Comparison of ENCODE assay signal across 14 mouse cellular contexts in the genomic region with DNA sequence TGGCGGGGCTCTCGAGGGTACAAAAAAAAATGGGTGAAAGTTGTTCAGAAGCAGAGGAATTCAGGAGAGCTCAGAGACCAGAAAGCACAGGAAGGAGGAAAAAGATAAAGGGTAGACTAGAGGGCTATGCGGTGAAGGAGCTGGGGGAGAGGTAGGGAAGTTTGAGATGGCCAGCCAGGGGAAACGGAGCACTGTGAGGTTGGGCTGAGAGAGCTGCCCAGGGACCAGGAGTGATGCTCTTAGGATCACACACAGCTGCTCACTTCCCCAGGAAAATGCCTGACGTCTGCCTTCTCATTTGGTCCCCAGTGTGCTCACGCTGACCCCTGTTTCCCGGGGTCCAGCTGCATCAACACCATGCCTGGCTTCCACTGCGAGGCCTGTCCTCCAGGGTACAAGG. TPM values are rescaled to one million over a fixed set of nuclear protein-coding genes. Genes with fewer than 3 reads are reported as not detected.
A peak's percentile ranks its signal among the peaks of the same experiment; 100 is the strongest.
DNase-seq lines count a peak whose midpoint lies in the region; ATAC-seq and TF ChIP-seq lines count a peak whose summit lies in the region.
"Had no signal": no experiment of that assay in that cellular context is flagged by ENCODE, and none has a peak within 500 bp of the region (broad histone marks: within the 10 kb centered on the region; RNA-seq: fewer than 3 reads in every experiment).

No protein-coding gene starts in this region.

- no peak overlapping the region for H3K4me2 ChIP-seq in hindbrain, embryonic 14.5 days (replicated peaks)
- no peak overlapping the region for H3K4me2 ChIP-seq in lung, postnatal 0 days (replicated peaks; ENCODE audit: low read depth, low read length)
- H3K4me2 ChIP-seq in embryonic facial prominence, embryonic 14.5 days (ENCODE audit: low read depth, low read length): no peak overlapping the region
- no peak overlapping the region for H3K4me2 ChIP-seq in limb, embryonic 14.5 days (replicated peaks; ENCODE audit: low read depth, low read length, severe bottlenecking)

- H3K4me3 ChIP-seq in hindbrain, embryonic 10.5 days: no peak overlapping the region
- H3K4me3 ChIP-seq in hindbrain, embryonic 14.5 days (replicated peaks; ENCODE audit: low read length): no peak overlapping the region
- H3K4me3 ChIP-seq in lung, postnatal 0 days (ENCODE audit: low read depth, low read length): no peak overlapping the region
- no peak overlapping the region for H3K4me3 ChIP-seq in embryonic facial prominence, embryonic 14.5 days (ENCODE audit: low read depth, low read length)
- no peak overlapping the region for H3K4me3 ChIP-seq in limb, embryonic 14.5 days (replicated peaks; ENCODE audit: low read length)

- H3K36me3 ChIP-seq in hindbrain, embryonic 10.5 days: peaks cover 69% of the 10 kb centered on the region
- H3K36me3 ChIP-seq in hindbrain, embryonic 14.5 days (replicated peaks; ENCODE audit: control insufficient read depth, insufficient read depth): no peaks in the 10 kb centered on the region; the same call in 1 of the 2 replicates
- no peaks in the 10 kb centered on the region for H3K36me3 ChIP-seq in lung, postnatal 0 days (ENCODE audit: insufficient read depth, low read length)
- peaks cover 13% of the 10 kb centered on the region; the same call in 1 of the 2 replicates for H3K36me3 ChIP-seq in embryonic facial prominence, embryonic 14.5 days (ENCODE audit: control insufficient read depth, insufficient read depth, low read length)
- H3K36me3 ChIP-seq in limb, embryonic 14.5 days (ENCODE audit: control insufficient read depth, insufficient read depth, low read length): peaks cover 31% of the 10 kb centered on the region

- TF ChIP-seq CTCF in lung, postnatal 0 days (IDR thresholded peaks at IDR 0.05): no peak

- no peak for ATAC-seq in hindbrain, embryonic 14.5 days (ENCODE audit: low FRiP score)
- no peak for ATAC-seq in lung, postnatal 0 days
- no peak for ATAC-seq in embryonic facial prominence, embryonic 14.5 days (ENCODE audit: low read depth)
- no peak for ATAC-seq in limb, embryonic 14.5 days (ENCODE audit: low FRiP score, low read depth)

- TF ChIP-seq EP300 in lung, postnatal 0 days (IDR thresholded peaks at IDR 0.05): no peak

- H3K4me1 ChIP-seq in hindbrain, embryonic 10.5 days (replicated peaks): peaks cover 91% of the 10 kb centered on the region
- H3K4me1 ChIP-seq in hindbrain, embryonic 14.5 days (replicated peaks; ENCODE audit: control insufficient read depth, insufficient read depth, low read length): peaks cover 14% of the 10 kb centered on the region
- H3K4me1 ChIP-seq in lung, postnatal 0 days (ENCODE audit: insufficient read depth, low read depth, low read length): peaks cover 8% of the 10 kb centered on the region; the same call in 1 of the 2 replicates
- H3K4me1 ChIP-seq in embryonic facial prominence, embryonic 14.5 days (ENCODE audit: control insufficient read depth, insufficient read depth, low read length): peaks cover 4% of the 10 kb centered on the region; the same call in 1 of the 2 replicates
- H3K4me1 ChIP-seq in limb, embryonic 14.5 days (ENCODE audit: control insufficient read depth, insufficient read depth, low read length): peaks cover 13% of the 10 kb centered on the region

- WGBS in hindbrain, embryonic 10.5 days: 57% methylated on average over 8 of the region's 8 CpGs
- WGBS in hindbrain, embryonic 14.5 days: 53% methylated on average over 8 of the region's 8 CpGs
- WGBS in lung, postnatal 0 days: 15% methylated on average over 8 of the region's 8 CpGs
- 34% methylated on average over 8 of the region's 8 CpGs for WGBS in embryonic facial prominence, embryonic 14.5 days
- WGBS in limb, embryonic 14.5 days: 42% methylated on average over 8 of the region's 8 CpGs

- H3K9me3 ChIP-seq in hindbrain, embryonic 10.5 days: no peaks in the 10 kb centered on the region
- no peaks in the 10 kb centered on the region for H3K9me3 ChIP-seq in hindbrain, embryonic 14.5 days (ENCODE audit: control insufficient read depth, low read length)
- H3K9me3 ChIP-seq in lung, postnatal 0 days (ENCODE audit: low read length): no peaks in the 10 kb centered on the region
- H3K9me3 ChIP-seq in embryonic facial prominence, embryonic 14.5 days (ENCODE audit: control insufficient read depth, low read length): no peaks in the 10 kb centered on the region
- no peaks in the 10 kb centered on the region for H3K9me3 ChIP-seq in limb, embryonic 14.5 days (ENCODE audit: control insufficient read depth, low read length)

- peak; percentile 29 for DNase-seq in hindbrain, embryonic 10.5 days (ENCODE audit: low spot score)
- DNase-seq in hindbrain, embryonic 14.5 days (ENCODE audit: low spot score): no peak
- no peak for DNase-seq in lung, postnatal 0 days (ENCODE audit: low spot score)
- DNase-seq in lung, postnatal 25 days (ENCODE audit: low spot score): no peak
- DNase-seq in embryonic facial prominence, embryonic 14.5 days (ENCODE audit: low spot score): no peak
- no peak for DNase-seq in limb, embryonic 14.5 days (ENCODE audit: low spot score)
- DNase-seq in cerebellum, adult 11 months: no peak
- DNase-seq: cerebellum, adult 2 months; heart, postnatal 14 days; kidney, adult 9 months; layer of hippocampus, adult 9-11 months; lung, postnatal 10 days; right cerebral cortex, postnatal 25 days; thymus, postnatal 25 days had no signal

- H3K27ac ChIP-seq in hindbrain, embryonic 10.5 days: peak overlapping the region; percentile 19
- H3K27ac ChIP-seq in hindbrain, embryonic 14.5 days: no peak overlapping the region
- H3K27ac ChIP-seq in lung, postnatal 0 days (ENCODE audit: low read length): 0 out of 2 replicates have a peak overlapping the region, but pooled peaks have one; percentile 51
- no peak overlapping the region for H3K27ac ChIP-seq in embryonic facial prominence, embryonic 14.5 days (replicated peaks; ENCODE audit: low read depth, low read length)
- H3K27ac ChIP-seq in limb, embryonic 14.5 days (replicated peaks; ENCODE audit: low read depth, low read length): no peak overlapping the region

- H3K9ac ChIP-seq in hindbrain, embryonic 14.5 days: no peak overlapping the region
- no peak overlapping the region for H3K9ac ChIP-seq in lung, postnatal 0 days (replicated peaks; ENCODE audit: low read depth)
- peak overlapping the region; percentile 11; the same call in 1 of the 2 replicates for H3K9ac ChIP-seq in embryonic facial prominence, embryonic 14.5 days (ENCODE audit: low read depth, low read length)
- H3K9ac ChIP-seq in limb, embryonic 14.5 days (ENCODE audit: low read depth, low read length, severe bottlenecking): 0 out of 2 replicates have a peak overlapping the region, but pooled peaks have one; percentile 7

- no peaks in the 10 kb centered on the region for H3K27me3 ChIP-seq in hindbrain, embryonic 10.5 days (ENCODE audit: insufficient read depth, poor library complexity, severe bottlenecking)
- no peaks in the 10 kb centered on the region for H3K27me3 ChIP-seq in hindbrain, embryonic 14.5 days (ENCODE audit: control insufficient read depth, insufficient read depth, low read length)
- no peaks in the 10 kb centered on the region for H3K27me3 ChIP-seq in lung, postnatal 0 days (replicated peaks; ENCODE audit: insufficient read depth, low read length)
- H3K27me3 ChIP-seq in embryonic facial prominence, embryonic 14.5 days (replicated peaks; ENCODE audit: control insufficient read depth, insufficient read depth, low read length): no peaks in the 10 kb centered on the region
- no peaks in the 10 kb centered on the region for H3K27me3 ChIP-seq in limb, embryonic 14.5 days (ENCODE audit: control insufficient read depth, insufficient read depth, low read length)

- TF ChIP-seq POLR2A in limb, embryonic 14.5 days (IDR thresholded peaks at IDR 0.05; ENCODE audit: borderline replicate concordance, extremely low read depth, insufficient read depth, insufficient read length): no peak

RNA-seq across cellular contexts. Expression of a gene that starts 4.6 kb away (rescaled TPM):
- polyA plus RNA-seq in hindbrain, embryonic 10.5 days (2016; fragmentation: Nextera tagmentation; extraction: Ambion mirVana): 65.5 and 74.7 TPM in 2 replicates
- polyA plus RNA-seq in hindbrain, embryonic 14.5 days (2014; fragmentation: Nextera tagmentation; extraction: Ambion mirVana): 29.0 and 31.0 TPM in 2 replicates
- polyA plus RNA-seq in lung, postnatal 0 days (2015; fragmentation: Nextera tagmentation; extraction: Ambion mirVana): 77.3 and 77.7 TPM in 2 replicates
- polyA plus RNA-seq in embryonic facial prominence, embryonic 14.5 days (2014; fragmentation: Nextera tagmentation; extraction: Ambion mirVana): 51.5 and 52.0 TPM in 2 replicates
- 229 and 244 TPM in 2 replicates for polyA plus RNA-seq in limb, embryonic 14.5 days (2012; rRNA removed)
- polyA plus RNA-seq in limb, embryonic 14.5 days (2014; fragmentation: Nextera tagmentation; extraction: Ambion mirVana): 78.9 and 83.0 TPM in 2 replicates

RNA-seq across cellular contexts. Expression of a gene that starts 7.3 kb away (rescaled TPM):
- polyA plus RNA-seq in hindbrain, embryonic 10.5 days (2016; fragmentation: Nextera tagmentation; extraction: Ambion mirVana): 228 and 232 TPM in 2 replicates
- 144 and 148 TPM in 2 replicates for polyA plus RNA-seq in hindbrain, embryonic 14.5 days (2014; fragmentation: Nextera tagmentation; extraction: Ambion mirVana)
- 99.3 and 116 TPM in 2 replicates for polyA plus RNA-seq in lung, postnatal 0 days (2015; fragmentation: Nextera tagmentation; extraction: Ambion mirVana)
- 151 and 163 TPM in 2 replicates for polyA plus RNA-seq in embryonic facial prominence, embryonic 14.5 days (2014; fragmentation: Nextera tagmentation; extraction: Ambion mirVana)
- polyA plus RNA-seq in limb, embryonic 14.5 days (2012; rRNA removed): 196 and 211 TPM in 2 replicates
- polyA plus RNA-seq in limb, embryonic 14.5 days (2014; fragmentation: Nextera tagmentation; extraction: Ambion mirVana): 159 and 163 TPM in 2 replicates

RNA-seq across cellular contexts. Expression of a gene that starts 9.3 kb away (rescaled TPM):
- polyA plus RNA-seq in hindbrain, embryonic 10.5 days (2016; fragmentation: Nextera tagmentation; extraction: Ambion mirVana): 1.1 and 1.8 TPM in 2 replicates
- 0.47 and 0.52 TPM in 2 replicates for polyA plus RNA-seq in hindbrain, embryonic 14.5 days (2014; fragmentation: Nextera tagmentation; extraction: Ambion mirVana)
- polyA plus RNA-seq in lung, postnatal 0 days (2015; fragmentation: Nextera tagmentation; extraction: Ambion mirVana): 300 and 307 TPM in 2 replicates
- polyA plus RNA-seq in embryonic facial prominence, embryonic 14.5 days (2014; fragmentation: Nextera tagmentation; extraction: Ambion mirVana): 2.0 and 4.1 TPM in 2 replicates
- polyA plus RNA-seq in limb, embryonic 14.5 days (2012; rRNA removed): 5.6 and 7.0 TPM in 2 replicates
- 0.55 and 1.1 TPM in 2 replicates for polyA plus RNA-seq in limb, embryonic 14.5 days (2014; fragmentation: Nextera tagmentation; extraction: Ambion mirVana)

RNA-seq across cellular contexts. Expression of a gene that starts 16.8 kb away (rescaled TPM):
- 41.0 and 50.0 TPM in 2 replicates for polyA plus RNA-seq in hindbrain, embryonic 10.5 days (2016; fragmentation: Nextera tagmentation; extraction: Ambion mirVana)
- polyA plus RNA-seq in hindbrain, embryonic 14.5 days (2014; fragmentation: Nextera tagmentation; extraction: Ambion mirVana): 45.7 and 48.8 TPM in 2 replicates
- polyA plus RNA-seq in lung, postnatal 0 days (2015; fragmentation: Nextera tagmentation; extraction: Ambion mirVana): 44.4 and 46.5 TPM in 2 replicates
- polyA plus RNA-seq in embryonic facial prominence, embryonic 14.5 days (2014; fragmentation: Nextera tagmentation; extraction: Ambion mirVana): 47.8 and 54.5 TPM in 2 replicates
- 51.2 and 68.0 TPM in 2 replicates for polyA plus RNA-seq in limb, embryonic 14.5 days (2012; rRNA removed)
- polyA plus RNA-seq in limb, embryonic 14.5 days (2014; fragmentation: Nextera tagmentation; extraction: Ambion mirVana): 48.1 and 53.3 TPM in 2 replicates

RNA-seq across cellular contexts. Expression of a gene that starts 26.2 kb away (rescaled TPM):
- polyA plus RNA-seq in hindbrain, embryonic 10.5 days (2016; fragmentation: Nextera tagmentation; extraction: Ambion mirVana): 276 and 282 TPM in 2 replicates
- 209 and 224 TPM in 2 replicates for polyA plus RNA-seq in hindbrain, embryonic 14.5 days (2014; fragmentation: Nextera tagmentation; extraction: Ambion mirVana)
- 282 and 309 TPM in 2 replicates for polyA plus RNA-seq in lung, postnatal 0 days (2015; fragmentation: Nextera tagmentation; extraction: Ambion mirVana)
- 324 and 349 TPM in 2 replicates for polyA plus RNA-seq in embryonic facial prominence, embryonic 14.5 days (2014; fragmentation: Nextera tagmentation; extraction: Ambion mirVana)
- 121 and 153 TPM in 2 replicates for polyA plus RNA-seq in limb, embryonic 14.5 days (2012; rRNA removed)
- 352 and 353 TPM in 2 replicates for polyA plus RNA-seq in limb, embryonic 14.5 days (2014; fragmentation: Nextera tagmentation; extraction: Ambion mirVana)

Comparison
In these comparisons a context has a peak if more than half of its experiments do, and no peak if none do; other contexts are left out.
1. H3K27ac ChIP-seq: peak in hindbrain, embryonic 10.5 days (single experiment) and lung, postnatal 0 days (single experiment); none in hindbrain, embryonic 14.5 days (single experiment), embryonic facial prominence, embryonic 14.5 days (single experiment) and limb, embryonic 14.5 days (single experiment).
2. H3K9ac ChIP-seq: peak in embryonic facial prominence, embryonic 14.5 days (single experiment) and limb, embryonic 14.5 days (single experiment); none in hindbrain, embryonic 14.5 days (single experiment) and lung, postnatal 0 days (single experiment).
3. RNA of a gene that starts 9.3 kb away (polyA plus RNA-seq): 300 to 307 TPM in lung, postnatal 0 days; 0.55 to 7.0 TPM in limb, embryonic 14.5 days, 2.0 to 4.1 TPM in embryonic facial prominence, embryonic 14.5 days, 1.1 to 1.8 TPM in hindbrain, embryonic 10.5 days and 0.47 to 0.52 TPM in hindbrain, embryonic 14.5 days; every median in the first group is over 10 times any median in the second.